Mouse (Mus musculus): ENCODE results near the gene Phactr1.

DNA sequence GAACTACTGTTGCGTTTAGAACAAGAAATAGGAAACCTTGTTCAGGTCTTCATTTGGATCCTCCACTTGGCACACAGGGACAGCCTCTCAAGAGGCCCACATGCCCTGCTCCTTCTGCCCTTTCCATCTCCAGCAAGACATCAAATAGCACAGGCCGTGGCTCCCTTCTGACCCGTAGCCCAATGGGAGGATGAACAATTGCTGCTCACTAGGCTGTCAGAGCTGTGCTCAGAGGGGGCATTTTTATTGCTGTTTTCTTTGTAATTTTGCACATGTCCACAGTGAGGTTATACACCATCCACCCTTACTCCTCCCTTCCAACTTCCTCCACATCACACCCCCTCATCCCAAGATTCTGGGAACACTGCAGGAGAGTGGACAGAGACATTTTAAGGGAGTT lies 269.6 kb downstream of the Phactr1 start:
- TF ChIP-seq GATA1 (IDR thresholded peaks at IDR 0.05; ENCODE audit: low read length): no peak
- TF ChIP-seq TAL1 (IDR thresholded peaks at IDR 0.05; ENCODE audit: low read length): no peak

All from erythroblast, embryonic 14.5 days (primary cell).